Mouse (Mus musculus) right cerebral cortex, postnatal 4 days (tissue): ENCODE results near the gene Camta2.

Experiments used
- DNase-seq: peaks from one replicate; pipeline ENCODE4 v3.0.0-alpha.2; 2022

The Camta2 gene

GRCm38 (mm10) chr11:70658942-70659341 is 29.0 kb downstream of the Camta2 start:
- DNase-seq = no peak

- no peak for DNase-seq
Measured at GRCm38 (mm10) chr11:70658521-70658920, 29.4 kb downstream of the Camta2 start.

GRCm38 (mm10) chr11:70657991-70658390 is 29.9 kb downstream of the Camta2 start:
- DNase-seq = no peak

- DNase-seq = no peak
Measured at GRCm38 (mm10) chr11:70657573-70657972, 30.3 kb downstream of the Camta2 start.

- no peak for DNase-seq
Measured at GRCm38 (mm10) chr11:70656964-70657363, 30.9 kb downstream of the Camta2 start, which contains the start of gene Eno3. TSS of gene Eno3 (plus strand) at chr11:70657202.

GRCm38 (mm10) chr11:70656456-70656927 is 31.4 kb downstream of the Camta2 start:
- no peak for DNase-seq

GRCm38 (mm10) chr11:70655571-70656455 is 32.1 kb downstream of the Camta2 start:
- no peak for DNase-seq

GRCm38 (mm10) chr11:70654923-70655570 is 32.9 kb downstream of the Camta2 start:
- DNase-seq = peak; percentile 83

- peak; percentile 77 for DNase-seq
Measured at GRCm38 (mm10) chr11:70654198-70654922, 33.5 kb downstream of the Camta2 start, which contains the start of gene Pfn1. TSS of gene Pfn1 (minus strand) at chr11:70654644.

- DNase-seq = peak; percentile 64
Measured at GRCm38 (mm10) chr11:70653345-70654197, 34.3 kb downstream of the Camta2 start.

- no peak for DNase-seq
Measured at GRCm38 (mm10) chr11:70652884-70653344, 35.0 kb downstream of the Camta2 start.

- no peak for DNase-seq
Measured at GRCm38 (mm10) chr11:70652029-70652883, 35.6 kb downstream of the Camta2 start.

GRCm38 (mm10) chr11:70651391-70651790 is 36.5 kb downstream of the Camta2 start:
- no peak for DNase-seq

GRCm38 (mm10) chr11:70650322-70651175 is 37.4 kb downstream of the Camta2 start:
- DNase-seq = no peak

GRCm38 (mm10) chr11:70649185-70649734 is 38.6 kb downstream of the Camta2 start:
- DNase-seq = no peak

- no peak for DNase-seq
Measured at GRCm38 (mm10) chr11:70648512-70648911, 39.4 kb downstream of the Camta2 start.

GRCm38 (mm10) chr11:70647716-70648420 is 40.0 kb downstream of the Camta2 start:
- no peak for DNase-seq

- DNase-seq = peak; percentile 91
Measured at GRCm38 (mm10) chr11:70646691-70647650, 40.9 kb downstream of the Camta2 start, which contains the start of the genes Rnf167 and Slc25a11. TSS of gene Rnf167 (plus strand) at chr11:70647235. TSS of gene Slc25a11 (minus strand) at chr11:70647479.
